In genomic region chr11:80723406-80724047, GRCm38 (mm10) we compare ENCODE assay signal across 21 mouse cellular contexts.
"Had no signal": no experiment of that assay in that cellular context is flagged by ENCODE, and none has a peak within 500 bp of the region (broad histone marks: within the 10 kb centered on the region; RNA-seq: fewer than 3 reads in every experiment).

No protein-coding gene starts in this region.

- H3K4me3 ChIP-seq: limb, embryonic 10.5 days; limb, embryonic 13.5 days; liver, embryonic 12.5 days; liver, embryonic 15.5 days; lung, embryonic 15.5 days; neural tube, embryonic 13.5 days; stomach, embryonic 15.5 days had no signal

- H3K36me3 ChIP-seq: limb, embryonic 10.5 days; limb, embryonic 13.5 days; liver, embryonic 12.5 days; liver, embryonic 15.5 days; lung, embryonic 15.5 days; neural tube, embryonic 13.5 days; stomach, embryonic 15.5 days had no signal

- ATAC-seq: liver, embryonic 12.5 days had no signal

- H3K4me2 ChIP-seq: limb, embryonic 13.5 days; liver, embryonic 12.5 days; liver, embryonic 15.5 days; lung, embryonic 15.5 days; midbrain, embryonic 11.5 days; neural tube, embryonic 13.5 days; stomach, embryonic 15.5 days had no signal

- H3K27ac ChIP-seq: limb, embryonic 10.5 days; limb, embryonic 13.5 days; liver, embryonic 12.5 days; liver, embryonic 15.5 days; lung, embryonic 15.5 days; neural tube, embryonic 13.5 days; stomach, embryonic 15.5 days had no signal

- H3K27me3 ChIP-seq: liver, embryonic 12.5 days; liver, embryonic 15.5 days; lung, embryonic 15.5 days; neural tube, embryonic 13.5 days; stomach, embryonic 15.5 days had no signal

- DNase-seq: kidney, adult 11 months; kidney, adult 9 months; kidney, postnatal 14 days; kidney, postnatal 4 days; layer of hippocampus, postnatal 36 days; liver; lung, adult 18-20 months; lung, postnatal 10 days; lung, postnatal 36 days; retina, postnatal 1 day; right cerebral cortex, postnatal 25 days; spleen, adult 18-20 months; thymus, postnatal 36 days had no signal

- H3K4me1 ChIP-seq: limb, embryonic 10.5 days; limb, embryonic 13.5 days; liver, embryonic 12.5 days; liver, embryonic 15.5 days; stomach, embryonic 15.5 days had no signal

- H3K9me3 ChIP-seq: limb, embryonic 10.5 days; limb, embryonic 13.5 days; liver, embryonic 12.5 days; liver, embryonic 15.5 days; lung, embryonic 15.5 days; neural tube, embryonic 13.5 days; stomach, embryonic 15.5 days had no signal

- H3K9ac ChIP-seq: limb, embryonic 13.5 days; liver, embryonic 12.5 days; liver, embryonic 15.5 days; lung, embryonic 15.5 days; neural tube, embryonic 13.5 days; stomach, embryonic 15.5 days had no signal
